Mouse (Mus musculus) lung, adult 2 months (tissue): ENCODE data around the gene Draxin.

Experiments used
- CTCF ChIP-seq: fragments of 200-500 bp; IDR thresholded peaks from 2 replicates; pipeline ENCODE4 v1.5.1; 2011; ENCODE audit warnings: mild to moderate bottlenecking, low read length, control low read depth; ENCODE audit not compliant: insufficient read depth
- POLR2A ChIP-seq: fragments of 200-500 bp; IDR thresholded peaks from 2 replicates; pipeline ENCODE4 v1.6.1; 2011; ENCODE audit warnings: low read depth, mild to moderate bottlenecking, control low read depth, low read length, borderline replicate concordance; ENCODE audit errors: extremely low read depth

DNA sequence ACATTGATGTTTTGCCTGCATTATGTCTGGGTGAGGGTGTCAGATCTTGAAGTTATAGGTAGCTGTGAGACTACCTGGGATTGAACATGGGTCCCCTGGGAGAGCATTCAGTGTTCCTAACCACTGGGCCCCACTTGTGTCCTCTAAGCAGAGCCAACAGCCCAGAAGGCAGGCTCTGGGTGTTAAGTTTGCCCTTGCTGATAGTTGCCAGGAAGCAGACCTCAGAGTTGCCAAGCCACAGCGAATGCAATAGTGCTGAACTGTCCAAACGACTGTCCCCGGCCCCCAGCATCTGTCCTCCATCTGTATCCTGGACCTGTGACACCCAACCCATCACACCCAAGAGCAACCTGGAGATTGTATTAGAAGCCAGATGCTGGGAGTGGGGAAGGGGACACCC is 31.8 kb downstream of the Draxin start:
- TF ChIP-seq CTCF (no peak), POLR2A (no peak)
